In genomic region chr6:30687198-30687597, GRCm38 (mm10) we compare ENCODE assay signal across 32 mouse cellular contexts. TPM values are rescaled to one million over a fixed set of nuclear protein-coding genes. Genes with fewer than 3 reads are reported as not detected.
DNase-seq lines count a peak whose midpoint lies in the region; ATAC-seq and TF ChIP-seq lines count a peak whose summit lies in the region.
"Had no signal": no experiment of that assay in that cellular context is flagged by ENCODE, and none has a peak within 500 bp of the region (broad histone marks: within the 10 kb centered on the region; RNA-seq: fewer than 3 reads in every experiment).

No protein-coding gene starts in this region.

- no peak for DNase-seq in heart, embryonic 10.5 days (ENCODE audit: low spot score)
- DNase-seq in heart, postnatal 25 days (ENCODE audit: low spot score), result no peak
- DNase-seq in NIH3T3 (ENCODE audit: low read depth), result peak; percentile 36
- DNase-seq in limb, embryonic 11.5 days (ENCODE audit: low spot score), result no peak
- no peak for DNase-seq in embryo, embryonic 10 days (ENCODE audit: low spot score)
- DNase-seq in cerebellum, postnatal 25 days, result no peak
- no peak for DNase-seq in layer of hippocampus, adult 2 months (ENCODE audit: low spot score in 2 of 2)
- DNase-seq: adrenal gland, postnatal 14 days; cerebellum, adult 2 months; cerebellum, postnatal 14 days; gastrocnemius, postnatal 25 days; kidney, postnatal 14 days; thymus, postnatal 14 days had no signal

- 84% methylated on average over 7 of the region's 7 CpGs for WGBS in heart, embryonic 10.5 days
- 91% methylated on average over 7 of the region's 7 CpGs for WGBS in limb, embryonic 11.5 days

- intact Hi-C loops in heart, postnatal 25 days (cut with DNase I), result no loop called here

- no peak for ATAC-seq in limb, embryonic 11.5 days (ENCODE audit: insufficient number of reproducible peaks, low FRiP score, low TSS enrichment, low read depth)
- ATAC-seq: forebrain, embryonic 13.5 days; intestine, postnatal 0 days; midbrain, embryonic 15.5 days; Patski had no signal

- peaks cover 13% of the 10 kb centered on the region for H3K4me1 ChIP-seq in heart, embryonic 10.5 days
- peaks cover 11% of the 10 kb centered on the region for H3K4me1 ChIP-seq in limb, embryonic 11.5 days (ENCODE audit: control insufficient read depth, insufficient read depth, low read length)

- no peaks in the 10 kb centered on the region for H3K9me3 ChIP-seq in heart, embryonic 10.5 days
- no peaks in the 10 kb centered on the region for H3K9me3 ChIP-seq in limb, embryonic 11.5 days (ENCODE audit: control insufficient read depth, low read length)
- H3K9me3 ChIP-seq: embryonic facial prominence, embryonic 12.5 days; forebrain, embryonic 13.5 days; limb, embryonic 13.5 days; lung, embryonic 15.5 days; midbrain, embryonic 10.5 days; midbrain, embryonic 15.5 days; neural tube, embryonic 12.5 days had no signal

- no peaks in the 10 kb centered on the region for H3K36me3 ChIP-seq in heart, embryonic 10.5 days
- H3K36me3 ChIP-seq in limb, embryonic 11.5 days (ENCODE audit: control insufficient read depth, insufficient read depth, low read length), result no peaks in the 10 kb centered on the region
- H3K36me3 ChIP-seq: embryonic facial prominence, embryonic 12.5 days; lung, embryonic 15.5 days; midbrain, embryonic 15.5 days; neural tube, embryonic 12.5 days had no signal

- 0 out of 2 replicates have a peak overlapping the region, but pooled peaks have one; percentile 30 for H3K27ac ChIP-seq in heart, embryonic 10.5 days
- H3K27ac ChIP-seq in limb, embryonic 11.5 days (replicated peaks; ENCODE audit: low read depth, low read length), result 0 out of 2 replicates have a peak overlapping the region, but pooled peaks have one; percentile 14
- H3K27ac ChIP-seq in layer of hippocampus, adult 2 months, result no peak overlapping the region
- H3K27ac ChIP-seq: embryonic facial prominence, embryonic 12.5 days; forebrain, embryonic 13.5 days; hindbrain, embryonic 14.5 days; limb, embryonic 13.5 days; lung, embryonic 15.5 days; midbrain, embryonic 10.5 days; midbrain, embryonic 15.5 days; neural tube, embryonic 12.5 days had no signal

- no peak overlapping the region for H3K4me2 ChIP-seq in limb, embryonic 11.5 days (ENCODE audit: low read depth, severe bottlenecking)
- H3K4me2 ChIP-seq: embryonic facial prominence, embryonic 12.5 days; forebrain, embryonic 13.5 days; heart, embryonic 11.5 days; hindbrain, embryonic 14.5 days; limb, embryonic 13.5 days; liver, embryonic 11.5 days; lung, embryonic 15.5 days; midbrain, embryonic 15.5 days; neural tube, embryonic 12.5 days had no signal

- no peaks in the 10 kb centered on the region for H3K27me3 ChIP-seq in heart, embryonic 10.5 days (ENCODE audit: insufficient read depth, poor library complexity, severe bottlenecking)
- no peaks in the 10 kb centered on the region for H3K27me3 ChIP-seq in limb, embryonic 11.5 days (ENCODE audit: control insufficient read depth, insufficient read depth, low read length)
- H3K27me3 ChIP-seq: embryonic facial prominence, embryonic 12.5 days; forebrain, embryonic 13.5 days; limb, embryonic 13.5 days; lung, embryonic 15.5 days; midbrain, embryonic 15.5 days; neural tube, embryonic 12.5 days; Patski had no signal

- no peak overlapping the region for H3K4me3 ChIP-seq in heart, embryonic 10.5 days
- H3K4me3 ChIP-seq in limb, embryonic 11.5 days (ENCODE audit: low read depth, low read length), result no peak overlapping the region
- H3K4me3 ChIP-seq in layer of hippocampus, adult 2 months, result no peak overlapping the region
- H3K4me3 ChIP-seq: embryonic facial prominence, embryonic 12.5 days; forebrain, embryonic 13.5 days; limb, embryonic 13.5 days; lung, embryonic 15.5 days; midbrain, embryonic 10.5 days; midbrain, embryonic 15.5 days; neural tube, embryonic 12.5 days had no signal

- H3K9ac ChIP-seq in limb, embryonic 11.5 days (ENCODE audit: low read length), result no peak overlapping the region
- H3K9ac ChIP-seq: embryonic facial prominence, embryonic 12.5 days; forebrain, embryonic 13.5 days; hindbrain, embryonic 14.5 days; limb, embryonic 13.5 days; lung, embryonic 15.5 days; midbrain, embryonic 15.5 days; neural tube, embryonic 12.5 days had no signal

- no peak for TF ChIP-seq CTCF in layer of hippocampus, adult 2 months (conservative IDR thresholded peaks at IDR 0.05)

RNA-seq across cellular contexts. Expression of gene Cep41, which starts 6.4 kb away (rescaled TPM):
- 12.5 and 15.3 TPM in 2 replicates for polyA plus RNA-seq in heart, embryonic 10.5 days (2016; fragmentation: Nextera tagmentation; extraction: Ambion mirVana)
- 1 to 10 TPM; 1.9 to 3.1 TPM for total RNA-seq in heart, postnatal 25 days (2021)
- 43.2 and 48.9 TPM in 2 replicates for polyA plus RNA-seq in limb, embryonic 11.5 days (2014; fragmentation: Nextera tagmentation; extraction: Ambion mirVana)
- total RNA-seq in layer of hippocampus, adult 2 months (2021), result 1 to 10 TPM; 7.3 to 7.7 TPM

RNA-seq across cellular contexts. Expression of gene Mest, which starts 36.1 kb away (rescaled TPM):
- polyA plus RNA-seq in heart, embryonic 10.5 days (2016; fragmentation: Nextera tagmentation; extraction: Ambion mirVana), result 3,213 and 4,348 TPM in 2 replicates
- total RNA-seq in heart, postnatal 25 days (2021), result 10 to 100 TPM; 12.3 to 15.2 TPM
- 2,834 and 2,987 TPM in 2 replicates for polyA plus RNA-seq in limb, embryonic 11.5 days (2014; fragmentation: Nextera tagmentation; extraction: Ambion mirVana)
- 10 to 100 TPM; 45.2 to 47.5 TPM for total RNA-seq in layer of hippocampus, adult 2 months (2021)

RNA-seq across cellular contexts. Expression of gene Cpa1, which starts 48.2 kb away (rescaled TPM):
- 3.9 and 4.3 TPM in 2 replicates for polyA plus RNA-seq in heart, embryonic 10.5 days (2016; fragmentation: Nextera tagmentation; extraction: Ambion mirVana)
- under 1 TPM in 1 of 2 experiments, not detected in 1; 0.16 TPM for total RNA-seq in heart, postnatal 25 days (2021)
- polyA plus RNA-seq in limb, embryonic 11.5 days (2014; fragmentation: Nextera tagmentation; extraction: Ambion mirVana), result 0.27 TPM in 1 of 2 replicates, not detected in the other
- not detected for total RNA-seq in layer of hippocampus, adult 2 months (2021)
- total RNA-seq: ES-E14; gastrocnemius, adult 18-20 months; gastrocnemius, postnatal 25 days; hematopoietic stem cell, adult 5-6 weeks; layer of hippocampus, postnatal 10 days; left cerebral cortex, adult 18-20 months; left cerebral cortex, postnatal 14 days; megakaryocyte progenitor cell, adult 5-6 weeks had no signal
- polyA plus RNA-seq: cerebellum, adult 2 months; Patski had no signal
